In genomic region chr2:74168307-74168706, GRCm38 (mm10) we compare ENCODE assay signal across 21 mouse cellular contexts.
DNase-seq lines count a peak whose midpoint lies in the region; ATAC-seq and TF ChIP-seq lines count a peak whose summit lies in the region.
"Had no signal": no experiment of that assay in that cellular context is flagged by ENCODE, and none has a peak within 500 bp of the region (broad histone marks: within the 10 kb centered on the region; RNA-seq: fewer than 3 reads in every experiment).

No protein-coding gene starts in this region.

- TF ChIP-seq CTCF in hindbrain, postnatal 0 days (IDR thresholded peaks at IDR 0.05; ENCODE audit: low read depth) = no peak
- TF ChIP-seq CTCF in brain, embryonic 14.5 days (IDR thresholded peaks at IDR 0.05; ENCODE audit: borderline replicate concordance, extremely low read depth, insufficient read depth, insufficient read length) = no peak

- H3K4me3 ChIP-seq in hindbrain, embryonic 12.5 days = no peak overlapping the region
- H3K4me3 ChIP-seq in hindbrain, postnatal 0 days (ENCODE audit: low read length) = no peak overlapping the region
- no peak overlapping the region for H3K4me3 ChIP-seq in midbrain, embryonic 15.5 days
- H3K4me3 ChIP-seq: embryonic facial prominence, embryonic 15.5 days; heart, adult 2 months; heart, embryonic 13.5 days; limb, embryonic 13.5 days; liver, embryonic 12.5 days; neural tube, embryonic 12.5 days had no signal

- H3K27me3 ChIP-seq in hindbrain, embryonic 12.5 days = no peaks in the 10 kb centered on the region
- no peaks in the 10 kb centered on the region for H3K27me3 ChIP-seq in hindbrain, postnatal 0 days (ENCODE audit: insufficient read depth, low read length)
- H3K27me3 ChIP-seq in midbrain, embryonic 15.5 days (replicated peaks) = no peaks in the 10 kb centered on the region
- H3K27me3 ChIP-seq: embryonic facial prominence, embryonic 15.5 days; heart, embryonic 13.5 days; limb, embryonic 13.5 days; liver, embryonic 12.5 days; neural tube, embryonic 12.5 days had no signal

- H3K9ac ChIP-seq in hindbrain, embryonic 12.5 days = no peak overlapping the region
- H3K9ac ChIP-seq in hindbrain, postnatal 0 days (replicated peaks; ENCODE audit: low read length) = no peak overlapping the region
- H3K9ac ChIP-seq in midbrain, embryonic 15.5 days = no peak overlapping the region
- H3K9ac ChIP-seq: embryonic facial prominence, embryonic 15.5 days; heart, embryonic 13.5 days; limb, embryonic 13.5 days; liver, embryonic 12.5 days; neural tube, embryonic 12.5 days had no signal

- DNase-seq in hindbrain, postnatal 0 days (ENCODE audit: low spot score) = no peak
- DNase-seq in R1 (ENCODE audit: low read depth, low spot score) = peak; percentile 24
- DNase-seq in brain, embryonic 14.5 days (ENCODE audit: low read depth) = peak; percentile 45
- no peak for DNase-seq in gastrocnemius, postnatal 4 days (ENCODE audit: low spot score in 2 of 2)
- DNase-seq: adrenal gland, postnatal 25 days; cerebellum, adult 9-10 months; gastrocnemius, postnatal 14 days; heart, adult 2 months; kidney, adult 11 months; layer of hippocampus, adult 9-11 months; lung, adult 18-20 months; lung, postnatal 14 days; thymus, adult 18-20 months had no signal

- 0 out of 2 replicates have a peak overlapping the region, but pooled peaks have one; percentile 25 for H3K4me2 ChIP-seq in hindbrain, embryonic 12.5 days (replicated peaks)
- no peak overlapping the region for H3K4me2 ChIP-seq in hindbrain, postnatal 0 days (ENCODE audit: low read depth, low read length)
- H3K4me2 ChIP-seq in midbrain, embryonic 15.5 days = no peak overlapping the region
- H3K4me2 ChIP-seq: embryonic facial prominence, embryonic 15.5 days; heart, embryonic 13.5 days; limb, embryonic 13.5 days; liver, embryonic 12.5 days had no signal

- 87% methylated on average over 17 of the region's 17 CpGs for WGBS in hindbrain, embryonic 12.5 days
- 88% methylated on average over 17 of the region's 17 CpGs for WGBS in hindbrain, postnatal 0 days
- WGBS in midbrain, embryonic 15.5 days = 72% methylated on average over 17 of the region's 17 CpGs

- no peak for TF ChIP-seq POLR2A in brain, embryonic 14.5 days (IDR thresholded peaks at IDR 0.05; ENCODE audit: borderline replicate concordance, extremely low read depth, insufficient read depth, insufficient read length, poor library complexity, severe bottlenecking)

- no peaks in the 10 kb centered on the region for H3K9me3 ChIP-seq in hindbrain, embryonic 12.5 days (replicated peaks)
- no peaks in the 10 kb centered on the region for H3K9me3 ChIP-seq in hindbrain, postnatal 0 days (ENCODE audit: low read length)
- no peaks in the 10 kb centered on the region for H3K9me3 ChIP-seq in midbrain, embryonic 15.5 days
- H3K9me3 ChIP-seq: embryonic facial prominence, embryonic 15.5 days; heart, embryonic 13.5 days; limb, embryonic 13.5 days; liver, embryonic 12.5 days; neural tube, embryonic 12.5 days had no signal

- peak overlapping the region; percentile 35 for H3K27ac ChIP-seq in hindbrain, embryonic 12.5 days
- H3K27ac ChIP-seq in hindbrain, postnatal 0 days = no peak overlapping the region
- H3K27ac ChIP-seq in midbrain, embryonic 15.5 days = peak overlapping the region; percentile 55
- H3K27ac ChIP-seq: embryonic facial prominence, embryonic 15.5 days; heart, adult 2 months; heart, embryonic 13.5 days; limb, embryonic 13.5 days; liver, embryonic 12.5 days; neural tube, embryonic 12.5 days had no signal

- ATAC-seq in hindbrain, embryonic 12.5 days (ENCODE audit: low FRiP score) = peak; percentile 46; the same call in 1 of the 2 replicates
- no peak for ATAC-seq in hindbrain, postnatal 0 days
- ATAC-seq in midbrain, embryonic 15.5 days (replicated peaks) = peak; percentile 62
- ATAC-seq in erythroblast, adult 5-6 weeks (replicated peaks; ENCODE audit: low FRiP score, poor library complexity, severe bottlenecking) = no peak
- ATAC-seq: liver, embryonic 12.5 days had no signal

- peaks cover 14% of the 10 kb centered on the region for H3K4me1 ChIP-seq in hindbrain, embryonic 12.5 days
- no peaks in the 10 kb centered on the region for H3K4me1 ChIP-seq in hindbrain, postnatal 0 days (ENCODE audit: insufficient read depth, low read length)
- H3K4me1 ChIP-seq in midbrain, embryonic 15.5 days = peaks cover 12% of the 10 kb centered on the region
- H3K4me1 ChIP-seq: heart, embryonic 13.5 days; liver, embryonic 12.5 days had no signal

- no peaks in the 10 kb centered on the region for H3K36me3 ChIP-seq in hindbrain, embryonic 12.5 days
- no peaks in the 10 kb centered on the region for H3K36me3 ChIP-seq in hindbrain, postnatal 0 days (ENCODE audit: insufficient read depth, low read length)
- no peaks in the 10 kb centered on the region for H3K36me3 ChIP-seq in midbrain, embryonic 15.5 days (replicated peaks)
- H3K36me3 ChIP-seq: embryonic facial prominence, embryonic 15.5 days; heart, embryonic 13.5 days; limb, embryonic 13.5 days; liver, embryonic 12.5 days; neural tube, embryonic 12.5 days had no signal

Comparison
In these comparisons a context has a peak if more than half of its experiments do, and no peak if none do; other contexts are left out.
1. ATAC-seq: peak in hindbrain, embryonic 12.5 days (single experiment) and midbrain, embryonic 15.5 days (single experiment); none in hindbrain, postnatal 0 days (single experiment) and erythroblast, adult 5-6 weeks (single experiment).
2. DNase-seq: peak in R1 (single experiment) and brain, embryonic 14.5 days (single experiment); none in hindbrain, postnatal 0 days (single experiment) and gastrocnemius, postnatal 4 days (0 of 2).